Mouse (Mus musculus) kidney, adult 11 months (tissue): ENCODE results near the gene Ift122.
A peak's percentile ranks its signal among the peaks of the same experiment; 100 is the strongest.
"Not testable (repeated sequence)": the region's sequence is repeated elsewhere in the genome, so short reads cannot be mapped to it uniquely, and the experiment has no call there.

ENCODE experiments used
- DNase-seq: peaks from one replicate; pipeline ENCODE4 v3.0.0; 2022

The Ift122 gene

GRCm38 (mm10) chr6:115846640-115847411 lies 6.4 kb upstream of the Ift122 start:
- peak; percentile 53 for DNase-seq

DNA sequence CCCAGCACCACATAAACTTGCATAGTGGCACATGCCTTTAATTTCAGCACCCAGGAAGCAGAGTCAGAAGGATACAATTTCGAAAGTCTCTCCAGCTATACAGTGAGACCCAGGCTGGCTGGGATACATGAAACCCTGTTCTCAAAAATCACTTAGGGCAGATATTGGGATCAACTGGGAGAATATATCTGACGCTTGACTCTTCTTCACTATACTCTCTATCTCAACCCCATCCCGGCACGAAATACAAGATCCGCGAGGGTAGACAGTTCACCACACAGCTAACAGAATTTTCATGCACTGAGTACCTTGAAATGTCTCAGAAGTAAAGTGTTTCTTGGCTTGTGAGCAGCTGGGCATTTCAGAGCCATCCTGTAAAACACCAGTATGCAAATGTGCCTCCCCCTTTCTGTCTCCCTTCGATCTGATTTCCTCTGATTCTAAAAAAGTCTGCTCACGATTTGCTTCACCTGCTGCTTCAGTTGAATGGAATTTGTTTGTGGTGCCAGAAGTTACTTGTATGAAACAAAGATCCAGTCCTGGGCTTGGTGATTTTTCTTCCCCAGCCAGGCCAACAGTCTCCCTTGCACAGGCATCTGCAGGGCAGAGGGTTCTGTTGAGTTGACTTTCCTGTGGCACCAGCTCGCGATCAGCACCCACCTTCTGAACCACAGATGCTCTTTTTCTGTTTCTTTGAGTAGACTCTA lies 4.5 kb upstream of the Ift122 start:
- no peak for DNase-seq

DNA sequence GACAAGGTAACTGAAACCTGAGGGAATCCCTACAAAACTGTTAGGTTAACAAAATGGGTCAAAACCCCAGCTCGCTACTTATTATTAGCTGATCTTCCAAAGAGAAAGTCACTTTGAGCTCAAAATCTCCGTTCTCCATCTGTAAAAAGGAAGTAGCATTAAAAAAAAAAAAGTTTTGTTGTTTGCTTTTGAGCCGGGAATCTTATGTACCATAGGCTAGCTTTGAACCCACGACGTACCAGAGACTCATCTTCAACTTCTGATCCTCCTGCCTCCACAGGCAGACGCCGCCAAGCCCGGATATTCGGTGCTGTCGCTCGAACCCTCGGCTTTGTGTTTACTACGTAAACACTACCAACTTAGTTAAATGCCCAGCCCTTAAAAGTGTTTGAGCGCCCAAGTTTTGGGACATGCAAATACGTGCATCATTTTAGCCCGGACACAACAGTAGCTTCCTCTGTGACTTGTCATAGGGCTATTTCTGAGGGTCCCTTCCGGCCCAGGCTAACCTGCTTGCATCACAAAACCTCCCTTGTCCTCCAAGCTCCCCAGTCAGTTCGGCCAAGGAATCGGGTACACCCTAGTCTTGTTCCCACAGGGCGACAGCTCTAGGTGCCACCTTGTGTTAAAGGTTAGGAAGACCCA lies 702 bp upstream of the Ift122 start:
- no peak for DNase-seq

GRCm38 (mm10) chr6:115853985-115854384 lies 715 bp downstream of the Ift122 start:
- no peak for DNase-seq

DNA sequence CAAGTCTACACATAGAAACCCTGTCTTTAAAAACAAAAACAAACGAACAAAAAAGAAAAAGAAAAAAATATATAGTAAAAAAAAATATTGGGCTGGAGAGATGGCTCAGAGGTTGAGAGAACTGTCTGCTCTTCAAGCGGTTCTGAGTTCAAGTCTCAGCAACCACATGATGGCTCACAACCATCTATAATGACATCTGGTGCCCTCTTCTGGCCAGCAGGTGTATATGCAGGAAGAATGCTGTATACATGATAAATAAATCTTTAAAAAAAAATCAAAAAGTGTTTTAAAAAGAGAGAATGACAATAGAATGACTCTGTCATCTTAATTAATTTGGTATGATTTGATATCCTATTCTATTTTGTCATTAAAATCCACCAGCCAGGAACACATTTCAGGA lies 1.2 kb downstream of the Ift122 start:
- DNase-seq: no peak

DNA sequence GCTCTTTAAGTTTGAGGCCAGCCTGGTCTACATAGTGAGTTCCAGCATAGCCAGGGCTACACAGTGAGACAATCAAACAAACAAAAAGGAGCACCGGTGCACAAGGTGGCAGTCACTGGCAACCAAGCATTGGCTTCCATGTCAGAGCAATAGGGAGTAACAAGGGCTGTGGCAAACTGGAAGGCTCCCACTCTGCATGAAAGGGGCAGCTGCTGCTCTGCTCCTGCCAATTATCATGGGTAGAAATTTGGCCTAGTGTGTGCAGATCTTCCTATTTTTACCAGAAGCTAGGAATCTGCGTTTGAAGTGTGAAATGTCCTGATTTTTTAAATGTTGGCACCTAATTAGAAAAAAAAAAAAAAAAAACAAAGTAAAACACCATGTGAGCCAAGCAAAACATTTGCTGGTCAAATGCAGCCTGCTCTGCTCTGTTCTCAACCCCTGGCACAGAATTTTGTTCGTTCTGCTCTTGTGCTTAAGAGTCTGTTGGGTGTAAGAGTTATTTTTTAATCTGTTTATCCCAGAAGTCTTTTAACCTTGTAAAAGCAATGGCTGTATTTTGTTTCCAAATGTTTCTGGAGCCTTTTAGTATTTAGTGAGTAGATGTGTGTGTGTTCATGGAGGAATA lies 2.6 kb downstream of the Ift122 start:
- no peak for DNase-seq

DNA sequence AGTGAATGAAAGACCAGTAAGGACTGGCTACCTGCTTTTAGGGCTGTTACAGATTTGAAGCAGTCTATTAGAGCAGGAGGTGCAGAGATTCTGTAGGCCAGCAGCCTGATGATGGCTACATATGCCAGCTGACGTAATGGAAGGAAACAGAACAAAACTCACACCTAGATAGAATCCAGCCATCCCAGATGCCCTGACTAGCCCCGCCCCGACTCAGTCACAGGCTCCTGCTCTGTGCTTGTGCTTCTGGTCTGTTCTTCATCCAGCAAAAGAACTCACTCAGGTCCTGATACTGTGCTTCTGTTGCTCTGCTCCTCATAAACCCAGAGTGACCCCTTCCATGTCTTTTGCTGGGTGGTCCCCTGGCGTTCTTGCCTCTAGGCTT lies 3.1 kb downstream of the Ift122 start:
- no peak for DNase-seq

DNA sequence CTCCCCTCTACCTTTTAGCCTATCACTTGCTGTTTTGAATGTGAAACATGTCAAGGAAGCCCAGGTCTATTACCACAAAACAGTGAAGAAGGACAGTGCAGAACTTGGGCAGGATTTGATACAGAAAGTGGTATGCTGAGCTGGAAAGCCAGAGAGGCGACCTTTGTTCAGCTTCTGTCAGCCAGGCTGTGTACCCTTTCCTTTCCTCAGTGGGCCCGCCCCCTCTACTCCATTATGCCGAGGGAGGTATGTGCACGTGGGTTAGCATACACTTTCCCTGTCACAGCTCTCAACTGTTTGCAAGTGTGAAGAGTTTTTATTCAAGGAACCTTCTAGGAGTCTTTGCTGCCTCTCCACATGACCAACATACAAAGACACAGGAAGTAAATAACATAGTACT lies 6.0 kb downstream of the Ift122 start:
- DNase-seq: peak; percentile 50

DNA sequence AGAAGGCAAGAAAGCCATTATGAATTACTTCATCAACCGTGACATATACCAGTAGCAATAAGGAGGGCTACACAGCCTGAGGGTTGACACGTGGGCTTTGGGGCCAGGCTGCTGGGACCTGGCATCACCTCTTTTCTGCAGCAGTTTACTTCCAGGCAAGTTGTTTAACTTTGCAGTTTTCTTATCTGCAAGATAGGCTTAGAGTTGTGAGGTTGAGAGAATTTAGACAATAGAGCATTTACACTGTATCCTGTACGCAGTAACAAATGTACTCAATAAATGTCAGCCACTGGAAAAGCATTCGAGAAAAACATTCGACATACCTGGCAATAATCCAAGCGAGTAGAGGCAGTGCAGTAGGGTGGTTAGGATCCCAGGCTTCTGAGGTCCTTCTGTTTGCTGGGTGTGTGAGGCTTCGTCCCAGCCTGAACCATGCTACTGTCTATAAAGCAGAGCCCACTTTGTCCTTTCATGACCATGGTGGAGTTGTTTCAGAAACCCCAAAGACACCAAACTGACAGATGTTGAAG lies 6.8 kb downstream of the Ift122 start:
- DNase-seq: no peak

GRCm38 (mm10) chr6:115863340-115863841 lies 10.1 kb downstream of the Ift122 start:
- no peak for DNase-seq

DNA sequence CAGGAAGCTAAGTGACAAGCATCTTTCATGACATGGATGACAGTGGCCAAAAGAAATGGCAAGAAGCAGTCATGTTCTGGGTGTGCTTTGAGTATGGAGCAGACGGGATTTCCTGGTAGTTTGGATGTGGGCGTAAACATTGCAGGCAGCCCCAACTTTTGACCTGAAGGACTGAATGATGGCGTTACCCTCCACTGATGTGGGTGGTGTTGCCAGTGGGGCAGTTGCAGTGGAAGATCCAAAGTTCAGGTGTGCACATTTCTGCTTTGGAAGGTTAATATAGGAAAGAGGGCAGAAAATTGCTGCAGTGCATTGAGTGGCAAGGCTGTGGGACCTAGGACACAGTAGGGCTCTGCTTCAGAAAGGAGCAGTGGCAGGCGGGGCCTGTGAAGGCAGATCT lies 12.0 kb downstream of the Ift122 start:
- peak; percentile 44 for DNase-seq

GRCm38 (mm10) chr6:115867157-115867556 lies 13.9 kb downstream of the Ift122 start:
- not testable (repeated sequence) for DNase-seq

DNA sequence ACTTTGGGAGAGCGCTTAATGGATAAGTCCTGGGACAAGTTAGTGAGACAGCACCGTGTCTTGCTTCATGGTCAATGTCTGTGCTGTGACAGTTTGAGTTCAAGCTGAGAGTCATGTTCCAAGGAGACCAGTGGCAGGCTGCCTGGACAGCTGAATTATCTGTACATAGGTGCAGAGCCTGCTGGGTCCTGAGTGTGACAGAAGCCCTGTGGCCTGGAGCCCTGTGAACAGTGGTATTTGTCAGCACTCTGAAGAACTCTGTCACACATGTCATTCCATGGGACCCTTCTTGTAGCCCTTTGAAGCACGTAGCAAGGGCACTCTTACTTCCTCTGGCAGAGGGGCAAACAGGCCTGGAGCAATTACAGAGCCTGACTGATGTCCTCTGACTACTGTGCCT lies 18.0 kb downstream of the Ift122 start:
- DNase-seq: not testable (repeated sequence)

GRCm38 (mm10) chr6:115877239-115877638 lies 24.0 kb downstream of the Ift122 start:
- no peak for DNase-seq

DNA sequence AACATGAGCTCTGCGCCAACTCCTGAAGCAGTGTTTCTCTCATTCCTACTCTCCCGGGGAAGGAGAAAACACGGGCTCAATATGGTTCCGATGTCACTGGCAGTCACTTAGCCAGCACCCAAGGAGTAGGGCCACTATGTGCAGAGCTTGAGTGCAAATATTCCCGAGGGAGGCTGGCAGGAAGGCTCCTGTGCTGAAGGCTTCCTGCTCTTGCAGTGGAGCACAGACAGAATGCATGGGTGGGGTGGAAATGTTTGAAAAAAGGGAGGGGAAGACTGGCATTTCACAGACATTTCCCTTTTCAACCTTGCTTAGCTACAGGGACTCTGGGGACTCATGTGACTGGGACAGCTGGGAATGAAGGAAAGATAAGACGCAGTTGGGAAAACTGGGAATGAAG lies 25.4 kb downstream of the Ift122 start:
- DNase-seq: no peak

DNA sequence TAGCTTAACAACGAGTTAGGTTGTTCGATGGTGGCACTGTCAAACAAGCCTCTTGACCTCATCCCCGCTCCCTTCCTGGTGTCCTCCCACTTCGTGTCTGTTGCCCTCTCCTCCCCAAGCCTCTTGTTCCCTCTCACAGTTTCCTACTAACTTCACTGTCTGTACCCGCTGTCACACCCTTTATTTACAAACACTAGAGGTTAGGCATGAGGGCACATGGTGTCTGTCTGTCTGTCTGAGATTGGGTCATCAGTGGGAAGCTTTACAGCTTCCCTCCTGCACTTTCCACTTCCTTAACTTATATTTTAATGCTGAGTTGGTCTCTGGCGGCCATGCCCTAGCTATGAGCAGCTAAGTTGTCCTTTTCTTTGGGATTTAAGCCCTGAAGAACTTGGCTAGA lies 26.5 kb downstream of the Ift122 start:
- no peak for DNase-seq

- DNase-seq: peak; percentile 53
Observed at GRCm38 (mm10) chr6:115880751-115881150, 27.5 kb downstream of the Ift122 start.

DNA sequence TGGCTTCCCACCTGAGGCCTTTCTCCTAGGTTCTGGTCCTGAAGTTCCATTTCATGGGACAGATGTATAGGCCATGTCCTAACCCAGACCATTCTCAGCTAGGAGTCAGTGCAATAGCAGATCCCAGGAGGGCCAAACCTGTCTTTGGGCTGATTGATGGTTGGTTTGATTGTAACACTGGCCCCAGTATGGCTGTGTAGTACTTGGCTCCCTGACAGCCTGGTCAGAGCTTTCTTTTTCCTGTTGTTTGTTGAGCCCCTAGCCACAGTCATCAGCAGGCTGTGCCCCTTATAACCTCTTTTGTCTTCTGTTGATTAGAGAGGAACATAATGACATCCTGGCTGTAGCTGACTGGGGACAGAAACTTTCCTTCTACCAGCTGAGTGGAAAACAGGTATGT lies 30.7 kb downstream of the Ift122 start:
- DNase-seq: no peak

DNA sequence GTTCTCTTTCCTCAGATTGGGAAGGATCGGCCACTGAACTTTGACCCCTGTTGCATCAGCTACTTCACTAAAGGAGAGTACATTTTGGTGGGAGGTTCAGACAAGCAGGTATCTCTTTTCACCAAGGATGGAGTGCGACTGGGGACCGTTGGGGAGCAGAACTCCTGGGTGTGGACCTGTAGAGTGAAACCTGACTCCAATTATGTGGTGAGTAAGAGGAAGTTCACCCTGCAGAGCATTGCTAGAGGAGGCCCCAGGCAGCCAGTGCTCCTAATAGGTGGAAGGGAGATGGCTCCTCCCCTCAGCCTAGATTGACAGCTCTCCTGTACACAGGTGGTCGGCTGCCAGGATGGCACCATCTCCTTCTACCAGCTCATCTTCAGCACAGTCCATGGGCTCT lies 33.6 kb downstream of the Ift122 start:
- DNase-seq: no peak

GRCm38 (mm10) chr6:115888296-115888695 lies 35.0 kb downstream of the Ift122 start:
- DNase-seq: no peak

DNA sequence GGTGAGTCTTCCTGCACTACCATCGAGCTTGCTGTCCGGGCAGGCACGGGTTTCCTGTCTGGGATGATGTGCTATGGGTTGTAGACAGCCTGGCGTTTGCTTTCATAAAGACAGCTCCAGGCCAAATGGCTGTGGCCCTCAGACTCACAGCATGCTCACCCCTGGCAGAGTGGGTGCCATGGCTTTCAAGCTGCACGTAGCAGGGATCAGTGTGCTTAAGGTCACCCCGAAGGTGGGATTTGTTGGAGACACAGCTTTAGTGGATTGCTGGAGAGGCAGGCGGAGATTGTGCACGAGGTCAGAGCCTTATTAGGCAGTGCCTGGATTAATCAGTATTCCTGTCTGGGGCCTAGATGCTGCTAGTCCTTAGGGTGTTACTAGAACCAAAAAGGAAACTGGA lies 37.3 kb downstream of the Ift122 start:
- DNase-seq: no peak

DNA sequence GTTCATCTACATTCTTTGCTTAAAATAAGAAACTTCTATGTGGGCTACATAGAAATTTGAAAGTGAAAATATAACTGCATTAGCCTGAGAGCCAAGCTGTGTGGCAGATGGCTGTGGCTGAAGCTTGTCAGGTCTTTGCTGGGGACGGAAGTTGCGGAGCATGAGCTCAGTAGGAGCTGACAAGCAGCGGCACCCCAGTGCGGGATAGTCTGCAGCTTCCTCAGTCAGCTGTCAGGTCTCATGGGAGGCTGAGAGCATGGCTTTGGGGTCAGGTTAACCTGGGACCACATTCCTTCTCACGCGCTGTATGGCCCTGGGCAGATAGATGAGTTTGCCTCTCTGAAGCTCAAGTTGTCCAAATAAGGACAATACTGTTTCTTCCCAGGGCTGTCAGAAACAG lies 37.8 kb downstream of the Ift122 start:
- no peak for DNase-seq

DNA sequence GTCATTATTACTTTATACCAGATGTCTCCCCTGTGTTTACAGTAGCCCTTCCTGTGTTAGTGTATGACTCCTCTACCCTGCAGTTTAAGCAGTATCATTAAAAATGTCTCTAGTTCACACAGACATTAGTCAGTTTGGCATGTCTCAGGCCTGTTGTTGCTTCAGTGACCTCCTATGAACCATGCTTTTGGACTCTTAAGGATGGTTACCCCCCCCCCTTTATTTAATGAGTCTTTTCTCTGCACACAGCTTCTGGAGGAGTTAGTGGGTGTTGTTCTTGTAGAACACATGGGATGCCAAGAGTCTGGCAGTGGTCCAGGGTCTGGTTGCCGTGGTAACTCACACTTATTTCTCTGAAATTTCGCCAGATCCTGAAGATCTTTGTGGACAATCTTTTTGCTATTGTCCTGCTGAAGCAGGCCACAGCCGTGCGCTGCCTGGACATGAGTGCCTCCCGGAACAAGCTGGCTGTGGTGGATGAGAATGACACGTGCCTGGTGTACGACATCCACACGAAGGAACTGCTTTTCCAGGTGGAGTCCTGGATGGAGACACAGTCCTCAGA lies 38.3 kb downstream of the Ift122 start:
- no peak for DNase-seq
